Mouse (Mus musculus): ENCODE measurements around the gene Camta1.

DNA sequence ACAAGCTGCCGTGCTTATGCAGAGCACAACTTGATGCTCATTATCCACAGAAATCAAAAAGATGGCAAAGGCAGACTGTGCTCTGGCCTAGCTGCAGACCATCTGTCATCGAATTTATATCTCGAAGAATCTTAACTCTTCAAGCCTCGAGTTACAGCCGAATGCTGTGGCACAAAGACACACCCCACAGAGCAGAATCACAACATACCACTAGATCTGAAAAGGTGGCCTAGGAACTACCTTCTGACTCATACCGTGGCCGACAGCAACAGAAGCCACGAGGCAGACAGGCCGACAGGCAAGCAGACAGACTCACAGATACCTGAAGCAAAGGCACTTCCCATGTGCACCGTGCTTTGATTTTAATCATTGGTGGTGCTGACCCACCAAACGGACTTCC lies 758.0 kb downstream of the Camta1 start:
- TF ChIP-seq CTCF (IDR thresholded peaks at IDR 0.05; ENCODE audit: borderline replicate concordance, insufficient read depth, low read depth, low read length) (no peak), POLR2A (IDR thresholded peaks at IDR 0.05; ENCODE audit: borderline replicate concordance, insufficient read depth, low read length) (no peak)
